Mouse (Mus musculus) layer of hippocampus, adult 9-11 months (tissue): ENCODE results near the gene Adam1a.

Experiments used
- DNase-seq: peaks from one replicate; pipeline ENCODE4 v3.0.0; 2022

Gene Adam1a

DNA sequence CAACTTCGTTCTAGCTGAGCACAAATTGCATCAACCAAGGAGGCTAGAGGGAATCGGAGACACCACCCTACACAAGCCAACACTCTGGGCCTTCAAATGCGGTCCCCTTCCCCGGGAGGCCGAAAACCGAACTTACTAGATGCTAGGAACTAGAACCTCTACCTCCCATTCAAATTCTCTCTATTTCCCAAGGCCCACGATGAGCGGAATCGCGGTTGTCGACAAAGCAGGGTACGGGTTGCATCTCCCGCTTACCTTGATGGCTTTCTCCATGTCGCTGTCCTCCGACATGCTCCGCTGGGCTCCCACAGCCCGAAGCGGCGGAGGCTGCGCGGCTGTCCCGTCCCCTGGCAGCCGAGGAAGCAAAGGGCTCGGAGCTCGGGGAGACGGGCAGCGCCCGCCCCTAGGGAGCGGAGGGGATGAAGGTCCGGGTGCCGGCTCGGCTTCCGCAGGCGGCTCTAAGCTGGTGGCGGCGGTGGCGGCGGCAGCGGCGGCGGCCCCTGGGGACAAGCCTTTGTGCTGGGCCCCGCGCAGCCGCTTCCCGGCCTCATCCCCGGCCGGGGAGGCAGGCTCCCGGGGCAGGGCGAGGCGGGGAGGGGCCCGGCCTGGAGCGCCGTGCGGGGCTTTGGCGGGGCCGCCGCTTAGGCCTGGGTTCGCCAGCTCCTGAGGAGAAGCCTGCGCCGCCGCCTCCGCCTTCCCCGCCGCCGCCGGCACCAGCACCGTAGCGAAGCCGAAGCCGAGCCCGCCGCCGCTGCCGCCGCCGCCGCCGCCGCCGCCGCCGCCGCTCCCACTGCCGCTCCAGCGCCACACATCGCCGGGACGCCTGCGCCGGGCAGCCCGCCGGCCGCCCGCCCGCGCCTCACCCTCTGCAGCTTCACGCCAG, at the start of gene Adam1a, which contains the start of gene Gm42878:
Adam1a (minus strand) TSS at position 573 of the 883 bp plus-strand sequence.
Gm42878 (minus strand) TSS at position 573 of the 883 bp plus-strand sequence.
- no peak for DNase-seq

DNA sequence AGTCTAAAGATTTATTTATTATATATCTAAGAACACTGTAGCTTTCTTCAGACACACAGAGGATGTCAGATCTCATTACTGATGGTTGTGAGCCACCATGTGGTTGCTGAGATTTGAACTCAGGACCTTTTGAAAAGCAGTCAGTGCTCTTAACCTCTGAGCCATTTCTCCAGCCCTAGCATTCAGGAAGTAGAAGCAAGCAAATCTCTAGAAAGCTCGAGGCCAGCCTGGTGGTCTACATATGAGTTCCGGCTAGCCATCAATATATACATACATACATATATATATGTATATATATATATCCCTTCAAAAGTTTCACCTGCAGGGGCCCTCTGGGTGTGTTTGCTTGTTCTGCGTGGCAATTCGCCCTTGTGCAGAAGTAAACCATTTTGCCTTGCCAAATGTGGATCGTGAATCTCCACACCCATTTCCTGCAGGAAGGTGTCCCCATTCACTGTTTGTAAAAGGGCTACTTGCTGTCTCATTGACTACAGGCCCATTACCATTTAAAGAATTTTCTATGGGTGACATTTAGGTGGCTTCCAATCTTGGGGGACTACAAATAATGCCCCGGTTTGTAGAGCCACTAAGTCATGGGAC, 49.5 kb upstream of the Adam1a start:
- no peak for DNase-seq

DNA sequence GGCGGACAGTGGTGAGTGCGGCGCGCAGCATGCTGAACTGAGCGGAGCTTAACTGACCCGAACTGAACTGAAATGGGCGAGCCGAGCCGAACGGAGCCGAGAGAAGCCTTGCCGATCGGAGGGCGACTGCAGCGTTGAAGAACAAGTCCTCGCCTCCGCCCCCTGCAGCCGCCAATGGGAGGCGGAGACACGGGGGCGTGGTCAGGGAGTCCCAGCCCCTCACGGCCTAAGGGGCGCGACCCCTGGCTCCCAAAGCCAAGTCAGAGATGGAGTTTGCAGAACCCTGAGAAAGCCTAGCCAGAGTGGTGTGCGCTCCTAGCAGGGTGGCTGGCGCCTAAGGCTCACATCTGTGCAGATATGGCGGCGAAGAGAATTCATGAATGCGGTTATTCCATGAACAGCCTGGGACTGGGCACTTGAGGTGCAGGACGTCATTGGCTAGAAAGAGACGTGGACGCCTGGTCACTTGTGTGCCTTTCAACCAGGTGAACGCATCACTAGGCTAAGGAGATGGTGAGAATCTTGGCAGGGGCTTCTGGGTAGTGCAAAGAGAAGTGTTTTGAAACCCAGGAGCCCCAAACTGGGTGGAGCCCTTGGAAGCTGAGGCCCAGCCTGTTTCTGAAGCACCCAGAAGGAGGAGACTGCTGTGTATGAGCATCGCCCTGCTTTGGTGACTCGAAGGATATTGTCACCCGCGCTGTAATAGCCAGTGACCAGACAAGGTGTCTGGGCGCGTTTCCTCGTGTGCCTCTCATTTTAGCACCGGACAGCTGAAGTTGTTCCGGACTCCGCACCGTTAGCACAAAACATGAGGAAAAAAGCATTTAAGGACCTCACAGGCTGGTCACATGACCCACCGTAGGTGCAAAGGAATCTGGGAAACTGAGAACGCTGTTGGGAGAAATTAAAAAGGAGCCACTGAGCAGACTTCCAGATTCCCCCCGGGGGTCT, 48.4 kb upstream of the Adam1a start, which contains the start of gene Aldh2:
Aldh2 (minus strand) TSS at position 374 of the 951 bp plus-strand sequence.
- peak; percentile 81 for DNase-seq

DNA sequence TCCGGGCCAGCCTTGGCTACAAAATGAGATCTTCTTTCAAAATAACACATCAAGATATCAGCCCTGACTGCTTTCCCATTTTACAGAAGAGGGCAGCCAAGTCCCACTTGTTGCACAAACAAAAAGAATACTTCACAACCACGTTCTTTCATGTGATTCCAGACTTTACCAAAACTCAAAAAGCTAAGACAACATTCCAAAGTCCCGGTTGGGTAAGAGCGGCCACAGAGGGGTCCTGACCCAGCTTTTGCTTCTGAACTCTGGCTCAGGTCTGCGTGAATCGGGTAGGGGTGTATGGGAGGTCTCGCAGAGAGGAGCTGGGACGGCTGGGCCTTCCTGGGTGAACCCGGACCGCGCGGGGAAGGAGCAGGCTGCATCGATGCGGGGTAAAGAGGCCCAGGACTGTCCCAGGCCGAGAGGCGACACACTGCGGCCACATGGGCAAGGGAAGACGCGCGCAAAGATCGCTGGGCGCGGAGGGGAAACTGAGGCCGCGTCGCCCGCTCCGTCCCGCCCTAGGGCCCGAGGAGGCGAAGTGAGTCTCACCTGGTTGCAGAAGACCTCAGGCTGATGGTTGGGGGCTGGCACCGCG, 47.6 kb upstream of the Adam1a start:
- DNase-seq = no peak

DNA sequence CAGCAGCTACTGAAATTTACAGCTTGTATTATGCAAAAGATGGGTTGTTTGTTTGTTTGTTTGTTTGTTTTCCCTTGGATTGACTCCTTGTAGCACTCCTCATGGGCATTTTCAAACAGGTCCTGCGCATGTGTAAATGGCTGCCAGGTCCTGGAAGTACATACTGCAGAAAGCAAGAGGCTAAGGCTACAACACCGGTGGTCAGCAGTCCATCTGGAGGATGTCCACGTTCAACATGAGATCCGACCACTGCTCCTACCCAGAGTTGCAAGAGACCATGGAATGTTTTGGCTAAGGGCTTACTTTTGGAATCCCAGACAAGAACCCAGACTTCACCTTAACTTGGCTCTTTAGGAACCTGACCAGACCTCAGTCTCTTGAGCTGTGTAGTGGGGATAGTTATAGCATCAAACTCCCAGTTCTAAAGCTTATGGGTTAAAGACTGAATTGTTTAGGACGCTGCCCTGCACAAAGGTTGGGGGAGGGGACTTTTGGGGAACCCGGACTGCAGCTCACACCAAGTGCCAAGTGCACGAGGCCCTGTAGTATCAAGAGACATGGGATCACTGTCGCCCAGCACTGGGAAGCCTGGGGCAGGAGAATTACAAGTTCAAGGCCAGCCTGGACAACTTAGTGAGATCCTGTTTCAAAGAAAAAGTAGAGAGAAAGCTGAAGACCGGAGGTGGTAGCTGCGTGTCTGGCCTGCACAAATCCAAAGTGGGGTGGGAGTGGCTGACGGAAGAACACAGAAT, 47.0 kb upstream of the Adam1a start:
- DNase-seq = no peak

DNA sequence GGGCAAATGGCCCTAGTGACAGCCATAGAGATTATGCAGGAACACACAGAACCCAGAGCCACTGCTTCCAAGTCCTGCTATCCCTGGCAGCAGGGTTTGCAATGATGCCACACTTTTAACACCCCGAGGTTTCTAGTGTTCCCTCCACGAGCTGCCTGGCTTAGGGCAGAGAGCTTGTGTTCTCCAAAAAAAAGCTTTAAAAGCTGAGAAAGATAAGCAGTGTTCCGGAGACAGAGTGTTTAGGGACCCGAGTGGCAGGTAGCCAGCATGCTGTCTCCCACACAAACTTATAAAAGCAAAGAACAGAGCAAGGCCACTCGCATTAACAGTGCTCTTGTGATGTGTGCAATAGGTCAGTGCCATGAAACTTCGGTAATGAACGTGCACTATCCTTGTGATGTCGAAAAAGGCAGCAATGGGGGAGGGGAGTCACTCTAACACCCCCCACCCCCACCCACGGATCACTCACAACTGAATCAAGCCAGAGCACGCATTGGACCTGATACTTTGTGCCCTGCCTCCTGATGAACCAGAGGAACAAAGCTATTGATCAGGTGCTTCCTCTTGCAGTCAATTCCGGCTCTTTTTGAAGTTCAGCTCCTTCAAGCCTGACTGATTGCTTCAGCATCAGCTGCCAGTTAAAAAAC, 46.3 kb upstream of the Adam1a start:
- no peak for DNase-seq

DNA sequence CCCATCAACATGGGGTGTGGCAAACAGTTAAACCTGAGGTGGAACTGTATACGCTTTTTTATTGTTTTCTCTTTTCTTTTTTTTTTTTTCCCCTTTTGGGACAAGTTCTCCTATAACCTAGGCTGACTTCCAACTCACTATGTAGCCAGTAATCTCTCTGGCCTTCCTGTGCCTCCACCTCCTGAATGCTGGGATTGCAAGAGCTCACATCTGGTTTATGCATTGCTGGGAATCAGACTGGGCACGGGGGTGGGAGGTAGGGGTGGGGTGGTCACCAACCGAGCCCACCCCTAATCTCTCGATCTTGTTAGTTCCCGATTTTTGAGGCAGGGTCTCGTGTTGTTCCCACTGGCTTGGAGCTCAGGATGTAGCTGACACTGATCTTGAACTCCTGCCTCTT, 44.6 kb upstream of the Adam1a start:
- no peak for DNase-seq

DNA sequence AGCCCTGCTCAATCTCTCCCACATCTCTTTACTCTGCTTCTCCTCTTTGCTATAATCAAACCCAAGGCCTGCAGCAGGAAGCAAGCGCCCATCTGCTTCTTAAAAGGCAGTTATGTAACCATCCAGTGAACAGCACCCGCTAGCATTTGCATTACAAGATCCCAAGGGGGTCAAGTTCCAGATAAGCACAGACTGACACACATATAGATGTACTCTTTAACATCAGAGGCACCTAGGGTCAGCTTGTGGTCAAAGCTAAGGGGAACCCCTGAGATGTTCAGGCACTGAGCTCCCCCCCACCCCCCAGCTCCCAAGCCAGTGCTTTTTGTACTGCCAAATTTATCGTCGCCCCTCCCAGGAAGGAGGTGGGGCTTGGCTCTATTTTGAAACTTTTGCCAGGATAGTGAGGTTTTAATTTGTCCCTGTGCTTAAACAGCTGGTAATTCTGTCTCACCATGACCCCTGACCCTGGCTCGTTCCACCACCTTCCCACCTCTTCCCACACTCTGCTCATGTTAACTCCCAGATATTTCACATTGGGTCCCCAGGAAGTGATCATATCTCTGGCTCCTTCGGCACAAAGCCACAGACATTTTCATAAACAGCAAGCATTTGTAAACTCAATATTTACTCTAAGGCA, 41.2 kb upstream of the Adam1a start:
- peak; percentile 81 for DNase-seq

DNA sequence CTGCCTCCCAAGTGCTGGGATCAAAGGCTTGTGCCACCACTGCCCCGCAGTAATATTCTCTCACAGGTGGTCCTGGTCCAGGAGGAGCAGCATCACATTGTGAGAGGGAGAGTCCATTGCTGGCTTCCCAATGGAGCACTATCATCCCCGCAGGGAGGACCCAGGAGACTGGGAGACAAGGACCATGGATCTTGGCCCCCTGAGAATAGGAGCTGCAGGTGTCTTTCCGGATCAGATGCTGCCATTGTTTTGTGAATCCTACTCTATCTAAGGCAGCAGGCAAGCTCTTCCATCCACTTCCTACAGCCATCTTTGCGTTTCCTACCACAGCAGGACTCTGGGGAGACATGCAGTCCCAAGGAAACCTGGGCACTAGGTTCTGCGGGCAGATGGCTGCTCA, 40.4 kb upstream of the Adam1a start:
- no peak for DNase-seq

DNA sequence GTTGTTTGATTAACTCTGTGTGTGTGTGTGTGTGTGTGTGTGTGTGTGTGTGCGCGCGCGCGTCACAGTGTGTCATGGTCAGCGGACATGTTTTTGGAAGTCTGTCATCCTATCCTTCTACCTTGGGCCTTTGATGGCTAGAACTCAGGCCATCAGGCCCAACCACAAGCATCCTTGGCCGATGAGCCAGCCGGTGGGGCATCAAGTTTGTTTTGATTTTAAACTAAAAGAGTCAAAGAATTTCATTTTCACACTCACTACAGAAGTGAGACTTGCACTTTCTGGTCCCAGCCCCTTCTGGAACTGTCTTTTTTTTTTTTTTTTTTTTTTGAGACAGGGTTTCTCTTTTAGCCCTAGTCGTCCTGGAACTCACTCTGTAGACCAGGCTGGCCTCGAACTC, 39.7 kb upstream of the Adam1a start:
- DNase-seq = no peak

DNA sequence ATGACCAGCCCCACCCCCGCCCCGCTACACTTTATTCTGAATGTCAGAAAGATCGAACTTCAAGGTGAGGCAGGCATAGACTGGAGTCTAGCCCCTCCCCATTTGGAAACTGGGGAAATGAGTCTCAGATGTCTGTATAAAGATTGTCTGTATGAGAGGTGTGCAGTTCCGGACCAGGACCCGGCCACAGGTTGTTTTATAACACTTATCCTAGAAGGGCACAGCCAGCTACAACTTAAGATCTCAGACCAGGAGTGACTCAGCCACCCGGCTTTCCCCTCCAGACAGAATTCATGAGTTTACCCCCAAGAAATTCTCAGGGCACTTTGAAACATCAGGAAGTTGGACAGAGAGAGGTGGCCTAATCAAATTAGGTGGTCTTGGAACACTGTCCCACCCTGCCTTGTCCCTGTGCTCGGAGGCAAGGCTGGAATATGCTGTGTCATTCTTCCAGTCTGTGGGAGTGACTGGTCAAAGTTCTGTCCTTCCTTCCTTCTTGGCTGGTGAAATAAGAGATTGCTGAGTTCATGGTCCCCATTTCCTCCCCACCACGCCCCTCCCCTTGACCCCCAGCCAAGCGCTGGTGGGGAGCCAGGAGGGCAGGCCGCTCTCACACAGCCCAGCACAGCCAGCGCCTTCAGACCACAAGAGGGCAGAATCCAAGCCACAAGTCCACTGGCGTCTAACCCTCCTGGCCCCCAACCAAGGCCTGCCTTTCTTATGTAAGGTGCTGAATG, 38.7 kb upstream of the Adam1a start:
- DNase-seq = peak; percentile 87

DNA sequence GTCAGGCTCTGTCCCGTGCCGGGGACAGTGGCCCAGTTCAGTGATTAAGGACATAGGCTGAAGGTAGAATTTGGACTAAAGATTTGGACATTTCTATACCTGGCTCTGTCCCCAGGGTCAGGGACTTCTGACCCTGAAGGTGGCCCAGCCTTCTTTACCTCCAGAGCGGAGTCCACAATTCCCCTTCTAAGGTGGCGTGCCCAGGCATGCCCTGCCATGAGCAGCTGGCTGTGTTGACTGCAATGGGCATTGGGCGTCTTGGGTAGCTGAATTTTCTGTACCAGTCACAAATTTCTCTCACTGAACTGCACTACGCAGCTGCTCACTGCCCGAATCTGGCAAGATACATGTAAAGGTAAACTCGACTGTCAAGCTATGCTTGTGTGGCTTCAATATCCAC, 36.7 kb upstream of the Adam1a start:
- no peak for DNase-seq

DNA sequence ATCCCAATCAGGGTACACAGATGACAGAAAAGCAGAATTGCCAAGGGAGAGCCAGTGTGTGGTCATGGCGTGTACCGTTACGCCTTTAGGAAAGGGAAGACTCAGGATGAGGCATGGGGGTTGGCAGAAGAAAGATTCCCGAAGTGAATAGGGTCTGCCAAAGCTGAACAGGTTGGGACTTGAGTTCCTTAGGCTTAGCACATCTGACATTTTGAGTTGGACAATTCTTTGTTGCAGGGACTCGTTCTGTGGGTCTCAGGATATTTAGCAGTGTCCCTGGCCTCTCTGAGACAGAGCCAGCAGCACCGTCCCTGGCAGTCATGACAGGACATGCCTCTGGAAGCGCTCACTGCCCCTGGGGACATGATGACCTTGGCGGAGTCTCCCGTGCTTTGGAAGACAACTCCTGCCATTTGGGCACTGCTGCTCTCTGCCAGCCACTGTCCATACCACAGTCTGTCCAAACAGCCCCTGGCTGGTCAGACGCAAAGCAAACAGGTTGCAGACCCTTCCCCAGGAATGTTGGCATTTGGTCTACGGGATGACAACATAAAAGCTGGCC, 31.7 kb upstream of the Adam1a start:
- no peak for DNase-seq

DNA sequence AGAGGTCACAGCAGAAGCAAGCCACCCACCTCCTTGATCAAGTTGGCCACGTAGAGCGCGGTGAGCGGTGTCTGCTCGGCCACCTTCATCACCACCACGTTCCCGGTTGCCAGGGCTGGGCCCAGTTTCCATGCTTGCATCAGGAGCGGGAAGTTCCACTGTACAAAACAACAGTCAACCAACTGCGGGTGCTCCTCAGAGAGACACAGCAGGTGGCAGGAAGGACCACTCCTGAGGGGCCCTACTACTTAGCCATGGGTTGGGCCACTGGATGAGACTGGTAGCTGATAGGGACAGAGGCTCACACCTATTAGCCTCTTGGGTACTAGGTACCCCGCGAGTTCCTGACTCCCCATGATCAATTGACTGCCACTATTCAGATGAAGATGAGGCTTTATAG, 30.6 kb upstream of the Adam1a start:
- DNase-seq = no peak

DNA sequence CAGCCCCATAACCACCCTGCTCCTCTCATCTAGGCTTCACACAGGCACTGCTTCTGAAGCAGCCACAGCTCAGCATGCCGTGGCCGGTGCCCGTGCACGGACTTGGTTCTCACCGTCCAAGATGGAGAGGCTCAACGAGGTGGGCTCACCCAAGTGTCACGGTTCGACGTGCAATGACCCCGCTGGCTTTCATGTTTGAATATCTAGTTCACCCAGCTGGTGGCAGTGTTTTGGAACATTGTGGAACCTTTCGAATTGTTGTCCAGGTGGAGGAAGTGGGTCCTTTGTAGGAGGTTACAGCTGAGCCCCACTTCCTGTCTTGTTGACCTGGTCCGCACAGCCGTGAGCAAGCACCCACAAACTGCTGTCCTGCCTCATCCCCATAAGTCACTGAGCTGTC, 28.9 kb upstream of the Adam1a start:
- no peak for DNase-seq

DNA sequence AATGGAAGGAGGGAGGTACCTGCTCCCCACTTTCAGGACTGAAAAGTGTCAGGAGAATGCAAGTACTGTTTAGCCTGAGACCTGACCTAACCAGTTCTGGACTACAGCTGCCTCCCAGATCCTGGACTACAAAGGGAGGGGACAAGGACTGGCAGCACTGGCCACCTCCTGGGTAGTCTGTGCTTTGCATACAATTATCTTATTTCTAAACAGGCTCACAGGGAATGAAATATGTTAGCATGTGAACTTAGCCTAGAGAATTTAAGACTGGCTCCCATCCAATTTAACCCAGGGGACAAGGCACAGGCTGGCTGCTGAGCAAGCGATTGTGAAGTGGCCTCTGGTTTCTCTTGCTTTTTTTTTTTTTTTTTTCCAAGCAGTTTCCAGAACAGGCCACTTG, 25.5 kb upstream of the Adam1a start:
- no peak for DNase-seq

DNA sequence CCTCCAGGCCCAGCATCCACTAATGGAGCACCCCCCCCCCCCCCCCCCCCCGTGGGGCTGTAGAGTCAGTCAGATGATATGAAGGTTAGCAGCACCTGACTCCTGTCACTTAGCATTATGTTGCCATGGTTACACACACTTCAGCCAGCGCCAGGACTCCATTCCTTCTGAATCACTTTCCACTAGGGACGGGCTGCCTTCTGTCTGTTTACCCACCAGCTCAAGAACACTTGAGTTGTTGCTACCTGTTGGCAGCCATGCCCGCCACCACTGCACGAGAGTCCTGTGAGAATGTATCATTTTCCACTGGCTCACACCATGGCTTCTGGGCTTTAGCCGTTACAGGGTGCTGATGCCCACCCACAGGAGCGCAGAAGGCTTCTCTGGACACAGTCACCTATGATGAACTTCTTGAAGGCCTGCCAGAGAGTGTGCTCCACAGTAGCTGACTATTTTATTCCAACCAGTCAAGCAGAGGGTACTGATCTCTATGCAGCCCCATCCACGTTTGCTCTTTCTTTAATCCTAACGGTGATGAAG, 24.7 kb upstream of the Adam1a start:
- DNase-seq = no peak

DNA sequence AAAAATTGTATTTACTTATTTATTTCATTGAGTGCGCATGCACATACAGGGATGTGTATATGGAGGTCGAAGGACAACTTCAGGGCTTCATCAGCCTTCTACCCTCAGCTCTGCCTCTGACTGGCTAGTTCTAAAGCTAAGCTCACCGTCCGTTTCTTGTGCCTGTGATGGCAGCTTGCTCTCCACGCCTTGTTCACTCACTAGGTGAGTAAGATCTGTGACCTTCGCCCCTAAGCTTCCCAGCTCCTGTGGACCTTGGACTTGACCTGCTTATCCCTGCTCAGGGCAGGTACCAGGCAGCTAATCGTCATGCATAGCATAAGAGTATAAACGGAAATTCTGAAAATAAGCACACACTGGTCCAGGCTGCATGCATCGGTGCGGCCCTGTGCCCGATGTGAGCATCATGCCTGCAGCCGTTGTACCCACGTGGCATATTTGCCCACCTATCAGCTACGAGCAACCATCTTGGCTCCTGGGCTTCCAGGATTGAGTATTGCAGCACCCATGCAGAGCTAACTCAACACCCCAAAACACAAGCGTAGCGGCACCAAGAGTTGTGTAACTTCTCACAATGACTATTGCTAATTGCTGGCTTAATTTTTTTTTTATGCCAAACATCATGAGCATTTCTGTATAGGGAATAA, 20.9 kb upstream of the Adam1a start:
- DNase-seq = no peak

DNA sequence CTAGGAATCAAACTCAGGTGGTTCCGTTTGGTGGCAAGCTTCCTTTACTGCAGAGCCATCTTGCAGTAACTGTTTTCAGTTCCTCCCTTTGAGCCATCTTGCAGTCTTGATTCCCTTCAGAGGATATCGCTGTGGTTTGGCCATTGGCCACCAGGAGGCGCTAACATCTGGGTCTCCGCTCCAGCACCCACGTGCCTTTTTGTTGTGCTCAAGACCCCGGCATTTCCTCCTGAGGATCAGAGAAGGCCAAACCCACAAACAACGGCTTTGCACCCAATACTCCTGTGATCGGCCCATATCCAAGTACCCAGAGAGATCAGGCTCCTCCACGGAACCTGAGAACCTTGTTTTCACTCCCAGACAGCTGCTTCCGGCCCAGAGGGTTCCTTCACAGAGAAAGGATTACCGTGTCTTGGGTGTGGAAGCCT, 19.2 kb upstream of the Adam1a start:
- peak; percentile 77 for DNase-seq
